In the genomic region with DNA sequence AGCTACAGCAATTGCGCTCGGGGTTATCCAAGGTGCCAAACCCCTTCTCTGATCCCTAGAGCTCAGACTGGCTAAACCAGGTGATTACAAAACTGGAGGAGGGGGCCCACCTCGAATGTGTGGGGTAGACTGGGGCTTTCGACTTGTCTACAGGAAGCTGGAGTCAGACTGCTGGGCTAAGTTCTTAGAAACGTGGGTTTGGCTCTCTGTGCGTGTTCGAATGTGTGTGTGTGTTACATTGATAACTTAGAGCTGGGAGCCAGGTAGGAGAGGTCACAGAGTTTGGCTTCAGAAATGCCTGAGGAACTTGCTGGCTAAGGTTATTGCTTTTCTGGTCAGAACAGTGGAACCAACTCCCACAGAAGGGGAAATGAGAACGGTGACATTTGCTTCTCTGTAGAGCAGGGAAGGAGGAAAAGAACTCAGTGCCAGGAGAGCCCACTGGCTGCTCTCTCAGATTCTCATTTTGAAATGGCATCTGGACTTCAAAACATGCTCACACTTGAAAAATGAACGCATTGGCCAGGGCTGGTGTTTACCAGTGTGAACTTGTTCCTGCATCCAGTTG, we compare ENCODE assay signal across 15 mouse cellular contexts.
DNase-seq lines count a peak whose midpoint lies in the region; ATAC-seq and TF ChIP-seq lines count a peak whose summit lies in the region.
"Had no signal": no experiment of that assay in that cellular context is flagged by ENCODE, and none has a peak within 500 bp of the region (broad histone marks: within the 10 kb centered on the region; RNA-seq: fewer than 3 reads in every experiment).

No protein-coding gene starts in this region.

- H3K4me1 ChIP-seq in stomach, postnatal 0 days (replicated peaks; ENCODE audit: control insufficient read depth, insufficient read depth) = no peaks in the 10 kb centered on the region

- DNase-seq in kidney, adult 9 months = peak; percentile 17
- no peak for DNase-seq in kidney, postnatal 4 days
- DNase-seq in thymus, postnatal 25 days = peak; percentile 7
- no peak for DNase-seq in thymus, adult 18-20 months
- peak; percentile 58 for DNase-seq in gonadal fat pad, adult 2 months (ENCODE audit: low read depth)
- DNase-seq in stomach, postnatal 0 days (ENCODE audit: low spot score) = no peak
- no peak for DNase-seq in urinary bladder, adult 2 months (ENCODE audit: low spot score)
- DNase-seq: adrenal gland, postnatal 25 days; cerebellum, adult 11-12 months; left cerebral cortex, postnatal 4 days; right cerebral cortex, adult 18-20 months had no signal

- no peaks in the 10 kb centered on the region for H3K9me3 ChIP-seq in stomach, postnatal 0 days (ENCODE audit: control insufficient read depth, low read length)
- H3K9me3 ChIP-seq: neural tube, embryonic 13.5 days had no signal

- H3K4me2 ChIP-seq in stomach, postnatal 0 days (replicated peaks; ENCODE audit: low read depth) = no peak overlapping the region
- H3K4me2 ChIP-seq: neural tube, embryonic 13.5 days had no signal

- H3K9ac ChIP-seq in stomach, postnatal 0 days (ENCODE audit: low read length) = no peak overlapping the region
- H3K9ac ChIP-seq: neural tube, embryonic 13.5 days had no signal

- no peaks in the 10 kb centered on the region for H3K36me3 ChIP-seq in stomach, postnatal 0 days (ENCODE audit: control insufficient read depth, insufficient read depth, low read length)
- H3K36me3 ChIP-seq: neural tube, embryonic 13.5 days had no signal

- TF ChIP-seq EP300 in stomach, postnatal 0 days (optimal IDR thresholded peaks at IDR 0.05) = no peak

- no peak for ATAC-seq in stomach, postnatal 0 days (ENCODE audit: low FRiP score, low TSS enrichment)
- ATAC-seq: forebrain, embryonic 16.5 days; hindbrain, embryonic 16.5 days; midbrain, embryonic 16.5 days had no signal

- no peak for TF ChIP-seq CTCF in stomach, postnatal 0 days (IDR thresholded peaks at IDR 0.05; ENCODE audit: low read depth)

- H3K27ac ChIP-seq in stomach, postnatal 0 days (replicated peaks) = peak overlapping the region; percentile 5; the same call in 1 of the 2 replicates
- H3K27ac ChIP-seq: neural tube, embryonic 13.5 days had no signal

- H3K27me3 ChIP-seq in stomach, postnatal 0 days (ENCODE audit: control insufficient read depth, insufficient read depth, low read length) = no peaks in the 10 kb centered on the region

- WGBS in stomach, postnatal 0 days = 48% methylated on average over 9 of the region's 9 CpGs

- no peak overlapping the region for H3K4me3 ChIP-seq in stomach, postnatal 0 days (ENCODE audit: low read depth, low read length)
- H3K4me3 ChIP-seq: neural tube, embryonic 13.5 days had no signal

Comparison
In these comparisons a context has a peak if more than half of its experiments do, and no peak if none do; other contexts are left out.
1. DNase-seq: peak in kidney, adult 9 months (single experiment), thymus, postnatal 25 days (single experiment) and gonadal fat pad, adult 2 months (single experiment); none in kidney, postnatal 4 days (0 of 2), thymus, adult 18-20 months (0 of 2), stomach, postnatal 0 days (single experiment) and urinary bladder, adult 2 months (single experiment).